Mouse (Mus musculus): Measurements from ENCODE around the gene Slc22a14.

GRCm38 (mm10) chr9:119338350-119338749, 27.0 kb downstream of the Slc22a14 start:
- TF ChIP-seq POLR2AphosphoS2 (IDR thresholded peaks at IDR 0.05; ENCODE audit: low read length) (no peak), CTCF (IDR thresholded peaks at IDR 0.05 in 2 of 3, conservative IDR thresholded peaks at IDR 0.05 in 1 of 3; ENCODE audit: control insufficient read depth in 1 of 3, insufficient read depth in 1 of 3, low read depth in 2 of 3, low read length in 3 of 3, poor library complexity in 1 of 3, severe bottlenecking in 1 of 3) (no peak), TAL1 (IDR thresholded peaks at IDR 0.05; ENCODE audit: low read length) (no peak), SIN3A (IDR thresholded peaks at IDR 0.05; ENCODE audit: low read length) (no peak), GABPA (IDR thresholded peaks at IDR 0.05; ENCODE audit: low read depth, low read length) (no peak), EP300 (IDR thresholded peaks at IDR 0.05; ENCODE audit: low read depth in 1 of 2, low read length in 2 of 2) (no peak), MAFK (IDR thresholded peaks at IDR 0.05; ENCODE audit: borderline replicate concordance, low read depth, low read length) (no peak), POLR2A (IDR thresholded peaks at IDR 0.05; ENCODE audit: control insufficient read depth in 1 of 2, insufficient read depth in 1 of 2, low read depth in 1 of 2, low read length in 2 of 2, poor library complexity in 1 of 2) (no peak), ZKSCAN1 (IDR thresholded peaks at IDR 0.05; ENCODE audit: low read depth, low read length) (no peak), ZMIZ1 (IDR thresholded peaks at IDR 0.05; ENCODE audit: low read depth, low read length) (no peak)
